Mouse (Mus musculus) kidney, postnatal 10 days (tissue): ENCODE results near the gene Tap2.
A peak's percentile ranks its signal among the peaks of the same experiment; 100 is the strongest.

ENCODE experiments used
- DNase-seq: peaks from one replicate; pipeline ENCODE4 v3.0.0; 2021; ENCODE audit warnings: mixed read lengths

Gene Tap2

GRCm38 (mm10) chr17:34196941-34197894 is 6.1 kb upstream of the Tap2 start, which contains the start of gene Psmb8:
Psmb8 (plus strand) TSS chr17:34197721.
- peak; percentile 95 for DNase-seq

DNA sequence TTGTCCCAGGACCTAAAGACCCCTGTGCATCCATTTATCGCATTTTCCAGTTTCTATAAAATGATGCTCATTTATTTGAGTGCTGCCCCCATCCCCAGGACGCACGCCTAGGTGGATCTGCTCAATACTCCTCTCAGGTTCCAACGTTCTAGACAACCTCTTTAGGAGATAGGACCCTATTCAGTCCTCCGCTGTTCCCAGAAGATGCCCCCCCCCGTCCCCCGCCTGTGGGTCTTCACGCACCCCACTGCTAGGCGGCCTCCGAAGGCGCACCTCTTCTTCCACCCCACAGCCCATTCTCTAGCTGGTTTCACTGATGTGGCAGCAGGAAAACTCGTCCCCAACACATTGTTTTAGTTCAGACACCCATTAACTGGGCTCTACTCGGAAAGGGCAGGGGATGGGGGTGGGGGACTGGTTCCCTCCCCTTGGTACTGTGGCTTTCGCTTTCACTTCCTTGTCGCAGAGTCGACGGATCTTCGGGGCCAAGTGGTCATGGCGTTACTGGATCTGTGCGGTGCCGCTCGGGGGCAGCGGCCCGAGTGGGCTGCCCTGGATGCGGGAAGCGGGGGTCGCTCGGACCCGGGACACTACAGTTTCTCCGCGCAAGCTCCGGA is 5.3 kb upstream of the Tap2 start:
- DNase-seq: peak; percentile 70

- DNase-seq: no peak
Observed at GRCm38 (mm10) chr17:34198521-34198912, 4.8 kb upstream of the Tap2 start.

- DNase-seq: no peak
Observed at GRCm38 (mm10) chr17:34199050-34199619, 4.2 kb upstream of the Tap2 start.

DNA sequence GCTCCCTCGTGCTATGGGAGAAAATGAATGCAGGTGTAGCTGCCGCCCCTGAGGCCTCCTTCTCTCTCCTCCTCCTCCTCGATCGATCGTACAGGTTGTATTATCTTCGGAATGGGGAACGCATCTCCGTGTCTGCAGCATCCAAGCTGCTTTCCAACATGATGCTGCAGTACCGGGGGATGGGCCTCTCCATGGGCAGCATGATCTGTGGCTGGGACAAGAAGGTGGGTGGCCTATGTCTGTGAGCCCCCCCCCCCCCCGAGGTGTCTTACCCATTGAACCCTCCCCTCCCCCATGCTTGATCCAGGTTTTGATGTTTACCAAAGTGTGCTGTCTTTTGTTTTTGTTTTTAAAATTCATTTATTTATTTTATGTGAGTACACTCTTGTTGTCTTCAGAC is 3.3 kb upstream of the Tap2 start:
- DNase-seq: no peak

- no peak for DNase-seq
Observed at GRCm38 (mm10) chr17:34200772-34201505, 2.4 kb upstream of the Tap2 start.

DNA sequence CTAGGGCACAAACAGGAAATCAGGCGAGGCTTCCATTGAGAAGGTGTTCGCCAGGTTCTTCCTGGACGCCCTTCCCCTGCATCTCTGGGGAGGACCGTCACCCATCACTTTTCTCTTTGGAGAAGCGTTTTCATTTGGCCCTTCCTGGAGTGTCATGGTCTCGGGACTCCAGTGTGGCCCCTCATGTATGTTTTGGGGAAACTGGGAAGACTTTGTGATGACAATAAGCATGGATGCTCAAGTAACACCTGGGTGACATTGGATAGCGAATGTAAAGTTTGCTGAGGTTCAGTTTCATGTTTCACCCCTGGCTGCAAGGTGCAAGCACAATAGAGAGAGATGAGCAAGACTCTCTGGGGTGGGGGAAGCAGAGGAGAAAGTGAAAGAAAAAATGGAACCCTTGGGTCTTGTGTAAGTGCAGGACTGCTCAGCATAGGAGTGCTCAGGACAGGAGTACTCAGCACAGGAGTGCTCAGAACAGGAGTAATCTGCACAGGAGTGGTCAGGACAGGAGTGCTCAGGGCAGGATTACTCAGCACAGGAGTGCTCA is 1.7 kb upstream of the Tap2 start:
- DNase-seq: no peak

GRCm38 (mm10) chr17:34202760-34203442 is 426 bp upstream of the Tap2 start:
- DNase-seq: no peak

DNA sequence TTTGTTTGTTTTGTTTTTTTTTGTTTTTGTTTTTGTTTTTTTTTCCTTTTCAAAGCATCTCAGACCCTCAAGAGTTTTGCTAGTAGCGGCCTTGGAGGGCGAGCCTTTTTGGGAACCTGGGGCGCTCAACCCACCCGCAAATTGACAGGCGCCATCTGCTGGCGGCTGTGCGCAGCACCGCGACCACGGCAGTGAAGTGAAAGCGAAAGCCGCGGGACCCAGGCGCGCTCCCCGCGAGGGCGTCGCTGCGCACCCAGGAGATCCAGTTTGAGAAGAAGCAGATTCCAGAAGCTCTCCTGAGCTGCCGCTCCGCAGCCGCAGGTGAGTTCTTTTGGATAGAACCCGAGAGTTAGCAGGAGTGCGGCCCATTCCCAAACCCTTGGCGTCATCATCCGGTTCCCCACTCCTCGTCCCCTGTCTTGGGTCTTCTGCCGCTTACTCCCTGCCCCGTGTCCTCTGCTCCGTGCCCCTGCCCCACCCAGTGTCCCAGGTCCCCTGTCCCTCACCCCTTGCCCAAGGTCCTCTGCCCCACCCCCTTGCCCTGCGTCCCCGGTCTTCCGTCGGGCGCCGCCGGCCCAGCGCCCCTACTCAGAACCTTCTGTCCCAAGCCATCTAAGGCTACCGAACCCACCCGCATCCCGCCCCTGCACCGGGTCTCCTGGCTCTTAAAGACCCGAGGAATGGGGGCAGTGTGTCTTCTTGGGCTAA is 1.1 kb downstream of the Tap2 start:
- DNase-seq: peak; percentile 94

GRCm38 (mm10) chr17:34205021-34205745 is 1.9 kb downstream of the Tap2 start:
- peak; percentile 40 for DNase-seq

- DNase-seq: peak; percentile 38
Observed at GRCm38 (mm10) chr17:34205746-34206176, 2.4 kb downstream of the Tap2 start.

- DNase-seq: no peak
Observed at GRCm38 (mm10) chr17:34206731-34207130, 3.4 kb downstream of the Tap2 start.

DNA sequence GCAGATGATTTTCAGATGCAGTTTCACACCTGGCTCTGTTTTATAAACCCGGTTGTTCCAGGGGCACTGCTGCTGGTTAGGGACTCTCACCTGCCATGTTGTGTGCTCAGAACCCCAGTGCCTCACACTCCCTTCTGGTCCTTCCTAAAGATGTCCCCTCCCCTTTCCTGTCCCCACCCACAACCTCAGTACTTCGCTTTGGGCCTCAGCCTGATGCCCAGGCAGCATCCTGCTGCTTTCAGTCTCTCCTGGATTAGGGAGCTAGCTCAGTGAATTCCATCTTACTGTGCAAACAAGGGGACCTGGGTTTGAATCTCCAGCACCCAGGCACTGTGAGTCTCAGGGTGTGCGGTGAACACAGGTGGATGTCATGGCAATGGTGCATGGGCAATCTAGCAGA is 4.1 kb downstream of the Tap2 start:
- DNase-seq: no peak

DNA sequence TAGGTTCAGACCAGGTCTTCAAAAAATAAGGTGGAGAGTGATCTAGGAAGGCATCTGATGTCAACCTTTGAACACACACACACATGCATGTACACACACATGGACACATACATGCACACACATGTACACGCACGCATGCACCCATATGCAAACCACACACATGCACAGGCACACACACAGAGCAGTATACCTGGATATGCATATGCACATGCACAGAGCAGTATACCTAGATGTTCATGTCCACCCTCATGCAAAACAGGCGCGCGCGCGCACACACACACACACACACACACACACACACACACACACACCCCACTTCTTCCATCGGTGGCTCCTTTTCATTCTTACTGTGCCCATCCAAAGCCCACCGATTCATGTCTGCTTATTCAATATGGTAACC is 4.5 kb downstream of the Tap2 start:
- DNase-seq: peak; percentile 2

DNA sequence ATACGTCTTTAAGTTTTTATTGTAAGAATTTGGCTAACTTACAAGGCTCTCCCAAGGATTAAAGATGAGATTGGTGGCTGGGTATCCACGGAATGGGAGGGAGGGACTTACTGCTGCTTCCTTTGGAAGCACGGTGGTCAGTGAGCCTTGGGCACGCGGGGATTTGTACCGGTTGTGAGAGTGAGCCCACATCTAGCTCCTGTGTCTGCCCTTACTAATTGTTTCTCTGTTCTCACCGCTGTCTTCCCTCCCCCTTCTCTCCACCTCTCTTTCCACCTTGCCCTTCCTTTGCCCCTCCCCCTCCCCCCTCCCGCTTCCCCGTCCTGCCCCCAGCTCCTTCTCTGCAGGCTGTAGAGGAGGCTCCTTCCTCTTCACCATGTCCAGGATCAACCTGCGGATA is 5.1 kb downstream of the Tap2 start:
- DNase-seq: peak; percentile 3

GRCm38 (mm10) chr17:34209680-34210079 is 6.4 kb downstream of the Tap2 start:
- DNase-seq: peak; percentile 11

GRCm38 (mm10) chr17:34210599-34210998 is 7.3 kb downstream of the Tap2 start:
- no peak for DNase-seq

DNA sequence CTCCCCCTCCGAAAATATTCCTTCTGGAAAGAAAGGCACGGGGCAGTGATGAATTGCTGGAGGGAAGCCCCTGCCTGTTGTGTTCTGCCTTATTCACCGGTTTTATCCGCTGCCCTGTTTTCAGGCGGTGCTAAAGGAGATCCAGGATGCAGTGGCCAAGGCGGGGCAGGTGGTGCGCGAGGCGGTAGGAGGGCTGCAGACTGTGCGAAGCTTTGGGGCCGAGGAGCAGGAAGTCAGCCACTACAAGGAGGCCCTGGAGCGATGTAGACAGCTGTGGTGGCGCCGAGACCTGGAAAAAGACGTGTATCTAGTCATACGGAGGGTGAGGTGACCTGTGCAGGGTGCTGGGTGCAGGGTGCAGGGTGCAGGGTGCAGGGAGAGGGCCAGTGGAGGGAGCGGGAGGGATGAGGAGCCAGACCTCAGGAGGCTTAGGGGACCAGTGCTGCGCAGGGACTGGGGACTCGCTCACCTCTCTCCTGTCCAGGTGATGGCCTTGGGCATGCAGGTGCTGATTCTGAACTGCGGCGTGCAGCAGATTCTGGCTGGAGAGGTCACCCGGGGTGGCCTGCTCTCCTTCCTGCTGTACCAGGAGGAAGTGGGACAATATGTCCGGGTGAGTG is 8.5 kb downstream of the Tap2 start:
- peak; percentile 7 for DNase-seq

DNA sequence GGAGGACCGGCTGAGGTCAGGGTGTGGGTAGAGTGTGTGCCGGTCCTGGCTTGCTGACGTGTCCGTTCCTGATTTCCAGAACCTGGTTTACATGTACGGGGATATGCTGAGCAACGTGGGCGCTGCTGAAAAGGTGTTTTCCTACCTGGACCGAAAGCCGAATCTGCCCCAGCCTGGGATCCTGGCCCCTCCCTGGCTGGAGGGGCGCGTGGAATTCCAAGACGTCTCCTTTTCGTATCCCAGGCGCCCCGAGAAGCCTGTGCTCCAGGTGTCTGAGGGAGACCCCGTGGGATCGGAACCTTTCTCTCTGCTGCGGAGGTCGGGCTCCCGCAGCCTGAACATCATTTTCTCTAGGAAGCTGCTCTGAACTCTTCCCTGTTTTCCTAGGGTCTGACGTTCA is 10.6 kb downstream of the Tap2 start:
- no peak for DNase-seq

GRCm38 (mm10) chr17:34215176-34215575 is 11.8 kb downstream of the Tap2 start:
- DNase-seq: peak; percentile 3
